ENCODE assay signal across 8 mouse cellular contexts in genomic region chr4:115062875-115063517, GRCm38 (mm10). TPM values are rescaled to one million over a fixed set of nuclear protein-coding genes. Genes with fewer than 3 reads are reported as not detected.
DNase-seq lines count a peak whose midpoint lies in the region; ATAC-seq lines count a peak whose summit lies in the region.

No protein-coding gene starts in this region.

- peak overlapping the region; percentile 88 for H3K4me2 ChIP-seq in stomach, embryonic 16.5 days (ENCODE audit: low read depth, low read length)

- H3K27ac ChIP-seq in stomach, embryonic 16.5 days (ENCODE audit: low read length): no peak overlapping the region

- under 1% methylated on average over 57 of the region's 58 CpGs for WGBS in stomach, embryonic 16.5 days

- H3K4me3 ChIP-seq in stomach, embryonic 16.5 days (replicated peaks; ENCODE audit: low read length): peak overlapping the region; percentile 54

- peak; percentile 64 for ATAC-seq in granulocyte monocyte progenitor cell, adult 5-6 weeks (replicated peaks; ENCODE audit: poor library complexity, severe bottlenecking)
- peak; percentile 32 for ATAC-seq in megakaryocyte progenitor cell, adult 5-6 weeks (replicated peaks; ENCODE audit: poor library complexity)
- ATAC-seq in stomach, embryonic 16.5 days (ENCODE audit: insufficient read depth, low FRiP score): peak; percentile 76

- H3K4me1 ChIP-seq in stomach, embryonic 16.5 days (ENCODE audit: control insufficient read depth, insufficient read depth, low read length): 0 out of 2 replicates have a peak, but pooled peaks cover 7% of the 10 kb centered on the region

- peak overlapping the region; percentile 61 for H3K9ac ChIP-seq in stomach, embryonic 16.5 days (ENCODE audit: low read length)

- H3K36me3 ChIP-seq in stomach, embryonic 16.5 days (ENCODE audit: control insufficient read depth, insufficient read depth, low read length): no peaks in the 10 kb centered on the region

- peak; percentile 35 for DNase-seq in ovary, postnatal 36 days (ENCODE audit: low spot score)
- DNase-seq in ovary, postnatal 10 days (ENCODE audit: low spot score): no peak
- DNase-seq in adrenal gland, postnatal 14 days: peak; percentile 59
- peak; percentile 70 for DNase-seq in kidney, postnatal 10 days
- no peak for DNase-seq in natural killer cell, adult 2 months (ENCODE audit: low spot score in 2 of 2)

- H3K9me3 ChIP-seq in stomach, embryonic 16.5 days (replicated peaks; ENCODE audit: control insufficient read depth, low read length): no peaks in the 10 kb centered on the region

- H3K27me3 ChIP-seq in stomach, embryonic 16.5 days (ENCODE audit: control insufficient read depth, insufficient read depth, low read length): peaks cover 79% of the 10 kb centered on the region

RNA-seq across cellular contexts. Expression of gene Tal1, which starts 6.8 kb away (rescaled TPM):
- total RNA-seq in adrenal gland, postnatal 14 days (2021): 5.2 and 7.3 TPM in 2 replicates
- total RNA-seq in granulocyte monocyte progenitor cell, adult 5-6 weeks (2014; fragmentation: Nextera tagmentation): 12.1 and 14.4 TPM in 2 replicates
- total RNA-seq in granulocyte monocyte progenitor cell, adult 5-6 weeks (2017): 5.8 and 9.5 TPM in 2 replicates
- 17.3 and 22.6 TPM in 2 replicates for total RNA-seq in megakaryocyte progenitor cell, adult 5-6 weeks (2015)
- 9.2 and 16.3 TPM in 2 replicates for total RNA-seq in megakaryocyte progenitor cell, adult 5-6 weeks (2017)
- 0.59 and 1.1 TPM in 2 replicates for polyA plus RNA-seq in stomach, embryonic 16.5 days (2015; fragmentation: Nextera tagmentation; extraction: Ambion mirVana)

RNA-seq across cellular contexts. Expression of gene Pdzk1ip1, which starts 25.5 kb away (rescaled TPM):
- 0.53 and 2.4 TPM in 2 replicates for total RNA-seq in adrenal gland, postnatal 14 days (2021)
- total RNA-seq in granulocyte monocyte progenitor cell, adult 5-6 weeks (2014; fragmentation: Nextera tagmentation): 0.92 TPM in 1 of 2 replicates, not detected in the other
- 3.8 TPM in 1 of 2 replicates, not detected in the other for total RNA-seq in granulocyte monocyte progenitor cell, adult 5-6 weeks (2017)
- 5.2 and 11.2 TPM in 2 replicates for total RNA-seq in megakaryocyte progenitor cell, adult 5-6 weeks (2015)
- total RNA-seq in megakaryocyte progenitor cell, adult 5-6 weeks (2017): 2.0 and 5.2 TPM in 2 replicates
- 130 and 180 TPM in 2 replicates for polyA plus RNA-seq in stomach, embryonic 16.5 days (2015; fragmentation: Nextera tagmentation; extraction: Ambion mirVana)

Comparison
In these comparisons a context has a peak if more than half of its experiments do, and no peak if none do; other contexts are left out.
1. DNase-seq: peak in ovary, postnatal 36 days (single experiment), adrenal gland, postnatal 14 days (single experiment) and kidney, postnatal 10 days (single experiment); none in ovary, postnatal 10 days (single experiment) and natural killer cell, adult 2 months (0 of 2).
2. Peak in every context shown above with its lines, with median percentiles within 50 percentile points of each other: ATAC-seq.